Mouse (Mus musculus) left cerebral cortex, postnatal 4 days (tissue): ENCODE measurements at regions not wholly inside any gene's neighbourhood (a gene's known extent, or its start where the extent isn't known, plus 50 kb on each side); places are given as distances from the start of the nearest gene placed in this dataset.
A peak's percentile ranks its signal among the peaks of the same experiment; 100 is the strongest.
"Not testable (repeated sequence)": the region's sequence is repeated elsewhere in the genome, so short reads cannot be mapped to it uniquely, and the experiment has no call there.

Source experiments
- DNase-seq: peaks from one replicate; pipeline ENCODE4 v3.0.0-alpha.2; 2022
- intact Hi-C: fragments of 180-260 bp; cut with DNase I; formaldehyde crosslinking; loops from one replicate; pipeline ENCODE4 v1.15.1; 2025

DNA sequence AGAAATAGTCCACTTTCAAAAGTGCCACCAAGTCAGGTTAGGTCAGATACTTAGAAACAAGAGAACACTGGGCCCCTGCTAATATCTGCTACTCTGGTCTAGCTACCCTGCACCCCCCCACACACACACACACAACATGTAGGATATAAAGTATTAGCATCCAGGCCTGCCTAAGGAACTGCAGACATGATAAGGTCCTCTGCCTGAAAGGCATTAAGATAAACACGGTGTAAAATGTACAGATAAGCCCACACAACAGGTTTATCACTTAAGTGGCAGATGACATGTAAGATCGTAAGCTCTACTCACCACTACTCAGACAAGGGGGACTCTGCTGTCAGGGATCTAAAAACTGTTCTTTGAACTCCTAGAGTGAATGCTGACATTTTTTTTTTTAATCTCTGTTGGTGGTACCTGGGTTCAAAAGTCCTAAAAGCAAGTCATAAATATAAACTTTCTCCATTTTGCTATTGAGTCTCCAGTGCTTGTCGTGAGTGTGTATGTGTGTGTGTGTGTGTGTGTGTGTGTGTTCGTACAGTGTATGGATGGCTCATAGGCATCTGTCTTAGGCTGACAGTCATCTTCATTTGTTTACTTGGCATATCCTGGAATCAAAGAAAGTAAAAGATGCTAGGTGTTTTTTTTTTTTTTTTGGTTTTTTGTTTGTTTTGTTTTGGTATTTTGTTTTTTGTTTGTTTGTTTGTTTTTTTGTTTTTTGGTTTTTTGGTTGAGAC, 52.2 kb downstream of the Gm9817 start:
- DNase-seq: no peak
- intact Hi-C loops: no loop called here

DNA sequence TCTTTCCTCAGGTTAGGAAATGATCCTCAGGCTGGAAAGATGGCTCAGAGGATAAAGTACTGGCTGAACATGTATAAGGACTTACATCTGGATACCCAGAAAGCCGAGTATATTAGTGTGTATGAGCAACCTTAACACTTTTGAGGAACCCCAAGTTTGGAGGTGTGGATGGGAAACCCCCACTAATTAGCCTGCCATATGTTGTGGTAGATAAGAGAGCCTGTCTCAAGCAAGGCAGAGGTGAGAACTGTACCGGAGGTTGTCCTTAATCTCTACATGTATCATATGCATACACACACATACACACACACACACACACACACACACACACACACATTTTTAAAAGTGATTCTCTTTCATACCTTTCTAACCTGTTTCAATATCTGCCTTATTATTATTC, 62.1 kb downstream of the Gm9817 start:
- intact Hi-C loops: no loop called here
- DNase-seq: no peak

DNA sequence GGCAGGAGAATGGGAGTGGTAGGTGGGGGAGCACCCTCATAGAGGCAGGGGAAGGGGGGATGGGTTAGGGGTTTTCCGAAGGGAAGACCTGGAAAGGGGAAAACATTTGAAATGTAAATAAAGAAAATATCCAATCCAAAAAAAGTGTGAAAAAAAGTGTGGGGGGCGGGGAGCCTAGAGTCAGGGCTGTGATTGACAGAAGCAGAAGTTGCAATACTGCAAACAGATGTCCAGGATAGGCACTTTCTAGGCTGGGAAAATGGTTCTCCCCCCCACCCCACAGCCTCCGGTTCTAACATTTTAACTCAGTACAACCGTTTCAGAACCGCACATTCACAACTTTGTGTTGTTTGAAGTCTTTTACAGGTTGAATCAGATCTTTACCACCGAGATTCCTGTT, 66.6 kb downstream of the Gm9817 start:
- no peak for DNase-seq
- intact Hi-C loops: no loop called here

DNA sequence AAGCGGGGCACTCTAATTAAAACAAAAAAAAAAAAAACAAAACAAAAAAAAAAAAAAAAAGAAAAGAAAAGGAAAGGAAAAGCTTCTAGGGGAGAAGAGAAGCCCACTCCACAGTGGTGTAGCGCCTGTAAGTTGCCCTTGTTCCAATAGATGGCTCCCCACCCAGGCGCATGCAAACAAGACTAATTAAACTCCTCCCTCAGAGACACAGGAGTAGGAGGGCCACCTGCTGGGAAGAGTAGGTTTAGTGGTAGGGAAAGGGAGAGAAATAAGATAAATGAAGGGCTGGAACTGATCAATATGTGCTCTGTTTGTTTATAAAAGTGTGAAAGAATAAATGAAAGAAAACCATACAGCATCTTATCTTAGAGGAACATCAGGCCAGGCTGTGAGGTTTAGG, 77.7 kb downstream of the Gm9817 start:
- peak; percentile 3 for DNase-seq

DNA sequence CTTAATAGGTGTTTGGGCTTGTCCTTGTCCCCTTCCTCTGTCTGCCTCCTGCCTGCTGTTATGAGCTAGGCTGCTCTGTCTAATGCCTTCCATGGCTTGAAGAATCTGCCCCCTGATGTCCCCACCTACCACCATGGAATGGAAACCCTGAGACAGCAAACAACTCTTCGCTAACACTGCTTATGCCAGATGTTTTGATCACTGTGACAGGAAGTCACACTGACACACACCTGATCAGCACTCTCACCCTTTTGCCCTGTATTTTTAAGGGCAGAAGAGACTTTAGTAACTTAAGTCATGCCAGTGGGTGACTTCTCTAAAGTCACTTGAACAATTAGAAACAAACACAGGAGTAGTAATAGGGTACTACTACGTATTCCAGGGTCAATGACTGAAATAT, 78.5 kb downstream of the Gm9817 start:
- intact Hi-C loops: loop anchor here (5.0 kb wide), 1 partner anchor 125 kb away; no protein-coding TSS in a partner anchor
- DNase-seq: no peak

More for the DNA sequence above, 77.7 kb downstream of the Gm9817 start:
- intact Hi-C loops: loop anchor here (5.0 kb wide), 1 partner anchor 124 kb away; no protein-coding TSS in a partner anchor

DNA sequence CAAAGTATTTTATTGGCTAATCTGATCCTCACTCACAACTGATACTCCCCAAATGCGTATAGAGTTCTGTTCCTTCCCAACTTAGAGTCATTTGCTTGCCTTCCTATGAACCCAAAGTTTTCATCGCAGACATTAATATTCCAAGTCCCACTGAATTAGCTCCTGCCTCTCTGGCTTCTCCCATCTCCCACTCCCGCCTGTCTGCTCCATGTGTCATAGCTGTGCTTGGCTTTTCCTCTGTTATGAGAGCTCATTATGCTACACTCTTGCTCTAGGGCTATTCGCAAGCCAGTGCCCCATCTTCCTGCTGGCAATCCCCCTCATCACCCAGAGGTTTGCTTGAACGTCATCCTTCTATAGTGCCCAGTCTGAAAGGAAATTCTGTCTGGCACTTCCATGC, 81.8 kb downstream of the Gm9817 start:
- no peak for DNase-seq
- intact Hi-C loops: no loop called here

DNA sequence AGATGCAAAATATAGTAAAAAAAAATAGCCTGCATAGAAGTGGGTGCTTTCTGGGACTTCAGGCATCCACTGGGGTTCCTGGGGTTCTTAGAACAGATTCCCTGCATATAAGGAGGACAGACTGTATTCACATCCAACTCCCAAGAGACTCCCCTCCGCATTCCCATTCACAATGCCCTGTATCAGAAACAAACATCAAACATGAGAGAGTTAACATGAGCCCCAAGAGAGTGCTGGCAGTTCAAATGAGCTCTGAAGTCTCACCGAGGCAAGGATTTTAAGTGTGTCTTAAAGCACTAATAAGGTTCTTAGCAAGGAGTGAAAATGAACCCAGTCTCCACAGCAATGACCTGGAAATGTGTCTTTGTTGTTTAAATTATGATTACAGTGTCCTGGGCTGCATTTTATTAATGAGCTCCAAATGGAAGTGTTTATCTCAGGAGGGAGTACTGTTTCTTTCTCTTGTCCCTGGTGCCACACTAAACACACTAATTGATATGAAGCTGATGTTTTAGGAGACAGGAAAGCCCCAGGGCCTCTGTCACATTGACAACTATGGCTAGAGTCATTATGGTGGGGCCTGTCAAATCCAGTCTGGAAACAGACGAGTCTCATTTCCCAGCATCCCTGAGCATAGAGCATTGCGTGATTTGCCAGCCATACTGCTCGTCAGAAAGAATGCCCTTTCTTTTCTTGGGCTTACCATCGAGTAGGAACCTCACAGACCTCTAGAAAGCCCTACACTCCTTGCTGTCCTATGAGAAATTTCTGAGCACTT, 85.7 kb downstream of the Gm9817 start:
- intact Hi-C loops: no loop called here
- DNase-seq: no peak

DNA sequence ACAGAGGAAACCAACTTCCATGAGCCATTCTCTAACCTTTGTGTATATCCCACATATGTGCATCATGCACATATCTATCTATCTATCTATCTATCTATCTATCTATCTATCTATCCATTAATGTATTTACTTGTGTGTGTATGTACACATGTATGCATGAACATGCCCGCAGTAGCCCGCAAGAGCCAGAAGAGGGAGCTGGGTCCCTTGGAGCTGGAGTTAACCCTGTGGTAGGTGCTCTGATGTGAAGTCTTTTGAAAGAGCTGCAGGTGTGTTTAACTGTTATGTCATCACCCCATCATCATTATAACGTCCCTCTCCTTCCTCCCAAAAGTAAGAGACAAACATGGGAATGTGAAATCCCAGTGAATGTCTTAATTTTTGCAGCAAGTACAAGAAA, 86.7 kb downstream of the Gm9817 start:
- intact Hi-C loops: no loop called here
- DNase-seq: peak; percentile 7

DNA sequence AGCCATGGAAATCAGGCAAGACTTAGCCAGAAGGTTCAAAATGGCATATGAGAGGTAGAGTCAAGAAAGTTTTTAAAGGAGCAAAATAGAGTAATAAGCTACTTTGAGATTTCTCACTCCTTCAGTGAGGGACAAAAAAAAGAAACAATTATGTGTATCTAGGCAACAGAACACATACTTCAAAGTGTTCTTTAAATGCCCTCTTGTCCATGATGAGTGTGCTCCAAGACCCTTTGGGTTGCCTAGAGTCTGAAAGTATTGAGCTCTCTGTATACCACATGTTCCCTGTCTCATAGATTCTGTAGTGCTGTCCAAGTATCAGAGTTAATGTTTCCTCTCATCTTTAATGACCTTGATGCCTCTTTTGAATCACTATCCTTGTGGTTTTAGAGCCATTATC, 91.2 kb downstream of the Gm9817 start:
- intact Hi-C loops: no loop called here
- DNase-seq: no peak

DNA sequence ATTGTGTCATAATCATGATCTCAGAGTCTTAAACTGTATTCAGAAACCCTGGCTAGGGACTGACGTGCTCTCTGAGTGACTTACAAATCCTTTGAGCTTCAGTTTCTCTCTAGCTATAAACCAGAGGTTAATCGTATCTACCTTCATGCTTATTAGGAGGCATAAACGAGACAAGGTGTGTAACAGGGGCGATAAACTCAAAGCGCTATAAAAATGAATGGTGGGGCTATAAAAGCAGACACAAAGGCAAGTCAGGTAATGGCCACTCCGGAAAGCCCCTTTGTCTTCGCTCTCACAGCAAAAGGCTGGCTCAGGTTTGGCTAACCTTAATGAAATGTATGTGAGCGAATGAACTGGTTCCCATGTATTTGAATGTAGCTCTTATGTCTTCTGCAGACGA, 94.6 kb downstream of the Gm9817 start:
- intact Hi-C loops: no loop called here
- DNase-seq: no peak

DNA sequence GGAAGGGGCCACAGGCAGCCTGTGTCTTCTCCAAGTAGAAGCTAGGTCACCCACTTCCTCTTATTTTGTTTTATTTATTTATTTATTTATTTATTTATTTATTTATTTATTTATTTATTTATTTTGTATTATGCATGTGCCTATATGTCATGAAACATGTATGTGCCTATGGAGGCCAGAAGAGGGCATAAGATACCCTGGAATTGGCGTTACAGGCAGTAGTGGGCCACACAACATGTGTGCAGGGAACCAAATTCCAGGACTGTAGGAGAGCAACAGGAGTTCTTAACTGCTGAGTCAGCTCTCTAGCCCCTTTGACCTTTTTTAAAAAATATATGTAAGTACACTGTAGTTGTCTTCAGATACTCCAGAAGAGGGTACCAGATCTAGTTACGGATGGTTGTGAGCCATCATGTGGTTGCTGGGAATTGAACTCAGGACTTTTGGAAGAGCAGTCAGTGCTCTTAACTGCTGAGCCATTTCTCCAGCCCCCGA, 97.3 kb downstream of the Gm9817 start:
- DNase-seq, intact Hi-C loops: not testable (repeated sequence)

DNA sequence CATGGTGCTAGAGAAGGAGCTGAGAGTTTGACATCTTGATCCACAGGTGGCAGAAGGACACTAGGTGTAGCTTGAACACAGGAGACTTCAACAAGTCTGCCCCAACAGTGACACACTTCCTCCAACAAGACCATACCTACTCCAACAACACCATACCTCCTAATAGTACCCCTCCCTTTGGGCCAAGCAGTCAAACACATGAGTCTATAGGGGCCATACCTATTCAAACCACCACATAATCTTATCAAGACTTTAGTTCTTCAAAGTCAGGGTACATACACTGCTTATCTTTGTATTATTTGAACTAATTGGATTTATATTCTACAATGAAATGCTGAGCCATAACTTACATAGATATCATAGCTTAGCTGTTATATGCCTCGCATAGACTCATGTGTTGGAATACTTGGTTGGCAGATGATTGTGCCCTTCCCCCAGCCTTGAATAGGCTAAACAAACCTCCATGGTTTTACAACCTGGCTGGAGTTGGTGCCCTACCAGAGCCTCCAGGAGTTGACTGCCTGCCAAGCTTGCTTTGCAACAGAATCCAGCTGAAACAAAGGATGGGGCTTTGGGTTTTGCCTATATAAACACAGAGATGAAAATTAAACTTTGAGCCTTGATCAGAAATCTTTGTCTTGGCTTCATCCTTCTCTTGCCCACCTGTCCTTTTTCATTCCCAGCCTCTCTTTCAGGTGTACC, 103.2 kb downstream of the Gm9817 start:
- no peak for DNase-seq
- intact Hi-C loops: no loop called here

DNA sequence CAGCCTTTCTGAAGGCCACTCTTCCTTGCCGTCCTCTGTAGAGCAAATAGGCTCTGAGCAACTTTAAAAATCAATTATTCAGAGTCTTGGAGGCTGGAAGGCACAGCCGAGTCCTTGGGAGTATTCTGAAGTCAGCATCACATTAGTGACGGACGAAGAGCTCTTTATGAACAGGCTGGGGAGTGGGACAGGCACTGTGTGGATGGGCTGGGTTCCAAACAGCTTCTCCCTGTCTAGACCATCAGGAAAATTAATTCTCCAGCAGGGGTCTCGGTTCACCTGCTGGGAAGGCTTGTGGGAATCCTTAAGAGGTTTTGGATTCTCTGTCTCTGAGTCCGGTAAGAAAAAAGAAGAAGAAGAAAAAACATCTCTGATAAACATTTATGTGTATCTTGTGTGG, 110.9 kb downstream of the Gm9817 start:
- DNase-seq: peak; percentile 64

DNA sequence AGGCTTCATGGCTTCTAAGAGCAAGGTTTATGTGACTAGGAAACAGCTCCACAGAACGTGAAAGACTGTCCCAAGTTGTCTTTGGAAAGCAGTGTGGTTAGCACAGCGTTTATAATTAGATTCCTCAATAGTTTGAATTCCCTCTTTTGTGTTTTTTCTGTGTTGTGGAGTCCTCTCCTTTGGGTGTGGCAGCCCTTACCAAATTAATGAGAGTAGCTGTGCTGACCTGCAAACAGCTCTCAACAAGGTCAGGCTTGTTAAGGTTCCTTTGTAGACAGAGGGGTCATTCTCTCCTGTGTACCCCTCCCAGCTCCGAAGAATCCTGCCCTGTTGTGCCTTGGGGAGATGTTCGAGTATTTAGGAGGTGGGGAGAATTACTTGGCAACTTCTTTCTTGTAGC, 111.7 kb downstream of the Gm9817 start:
- DNase-seq: no peak
- intact Hi-C loops: no loop called here

More for the DNA sequence above, 110.9 kb downstream of the Gm9817 start:
- intact Hi-C loops: no loop called here

DNA sequence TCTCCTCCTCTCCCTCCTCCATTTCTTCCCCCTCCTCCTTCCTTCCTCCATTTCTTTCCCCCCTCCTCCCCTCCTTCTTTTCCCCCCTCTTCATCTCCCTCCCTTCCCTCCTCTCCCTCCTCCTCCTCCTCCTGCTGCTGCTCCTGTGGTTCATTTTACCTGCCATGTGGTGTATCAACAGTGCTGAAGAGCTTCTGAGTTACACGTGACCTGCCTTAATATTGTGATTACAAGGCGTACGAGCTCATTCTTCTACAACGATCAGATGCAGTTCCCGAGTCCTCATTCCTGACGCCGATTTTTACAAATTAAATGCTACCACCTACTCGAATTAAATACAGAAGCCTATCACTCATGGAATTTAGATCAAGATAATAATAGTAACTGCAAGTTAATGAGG, 113.6 kb downstream of the Gm9817 start:
- intact Hi-C loops: no loop called here
- no peak for DNase-seq

DNA sequence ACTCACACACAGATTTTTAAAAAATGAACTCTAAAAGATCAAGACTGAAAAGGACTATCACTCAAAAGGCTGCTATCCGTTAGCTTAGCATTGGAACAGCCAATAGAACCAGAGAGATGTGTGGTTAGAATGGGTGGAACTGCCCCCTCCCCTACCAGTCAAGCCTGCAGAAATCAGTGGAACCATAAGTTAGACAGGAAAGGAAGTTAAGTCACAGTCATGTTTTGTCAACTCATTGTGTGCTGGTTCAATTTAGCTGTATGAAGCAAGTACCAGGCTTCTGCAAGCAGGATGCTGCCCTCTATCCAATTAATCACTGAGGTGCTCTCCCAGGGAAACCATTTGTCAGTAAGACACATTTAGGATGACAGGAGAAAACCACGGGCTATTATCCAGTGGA, 117.1 kb downstream of the Gm9817 start:
- no peak for DNase-seq
- intact Hi-C loops: no loop called here

DNA sequence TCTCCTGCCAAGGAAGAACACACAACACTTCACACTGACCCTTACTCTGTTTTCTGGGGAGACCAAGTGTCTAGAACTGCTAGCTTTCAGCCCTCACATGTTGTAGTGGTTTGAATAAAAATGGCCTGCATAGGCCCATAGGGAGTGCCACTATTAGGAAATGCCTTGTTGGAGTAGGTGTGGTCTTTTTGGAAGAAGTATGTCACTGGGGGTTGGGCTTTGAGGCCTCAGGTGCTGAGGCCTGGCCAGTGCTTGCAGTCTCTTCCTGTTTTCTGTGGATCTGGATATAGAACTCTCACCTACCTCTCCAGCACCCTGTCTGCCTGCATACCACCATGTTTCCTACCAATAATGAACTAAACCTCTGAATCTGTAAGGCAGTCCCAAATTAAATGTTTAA, 117.9 kb downstream of the Gm9817 start:
- intact Hi-C loops: no loop called here

DNA sequence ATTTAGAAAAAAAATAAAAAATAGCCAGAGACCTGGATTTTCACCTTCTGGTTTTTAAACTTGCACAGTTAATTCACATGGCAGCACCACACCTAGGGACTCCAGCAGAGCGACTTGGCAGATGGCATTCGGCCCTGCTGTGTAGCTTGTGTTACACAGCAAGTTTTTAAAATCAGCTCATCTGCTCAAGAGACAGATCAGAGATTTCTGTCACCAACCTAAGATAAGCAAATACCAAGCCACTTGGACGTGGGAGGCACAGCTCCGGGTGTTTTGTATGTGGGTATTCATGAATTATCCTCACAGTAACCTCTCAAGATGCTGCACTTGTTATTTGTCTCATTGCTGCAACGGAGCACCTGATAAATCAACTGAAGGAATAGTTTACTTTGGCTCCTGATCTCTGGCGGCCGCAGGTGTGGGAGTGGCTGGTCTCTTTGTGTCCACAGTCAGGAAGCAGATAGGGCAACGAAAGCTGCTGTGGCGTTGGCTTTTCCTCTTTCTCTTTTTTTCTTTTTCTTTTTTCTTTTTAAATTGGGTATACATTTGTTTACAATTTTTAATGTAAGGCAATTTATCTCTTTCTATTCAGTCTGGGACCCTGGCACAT, 122.1 kb downstream of the Gm9817 start:
- intact Hi-C loops: no loop called here
- no peak for DNase-seq

More for the DNA sequence above, 117.9 kb downstream of the Gm9817 start:
- DNase-seq: no peak

DNA sequence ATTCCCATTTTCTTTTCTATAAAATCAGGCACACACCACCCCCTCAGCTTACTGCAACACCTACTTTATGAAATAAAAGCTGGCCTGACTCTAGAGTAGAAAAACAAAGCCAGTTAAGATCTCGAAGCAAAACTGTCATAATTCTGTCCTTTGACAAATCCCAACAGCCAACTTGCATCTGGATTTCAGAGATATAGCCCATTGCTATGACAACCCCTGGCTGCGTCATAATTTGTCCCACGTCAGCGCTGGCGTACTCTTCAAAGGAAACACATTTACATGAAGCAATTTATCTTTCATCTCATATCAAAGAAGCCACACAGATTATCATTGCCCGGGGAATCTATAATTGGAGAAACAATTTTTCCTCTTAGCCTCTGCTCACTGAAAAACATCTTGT, 126.4 kb downstream of the Gm9817 start:
- intact Hi-C loops: no loop called here
- no peak for DNase-seq

DNA sequence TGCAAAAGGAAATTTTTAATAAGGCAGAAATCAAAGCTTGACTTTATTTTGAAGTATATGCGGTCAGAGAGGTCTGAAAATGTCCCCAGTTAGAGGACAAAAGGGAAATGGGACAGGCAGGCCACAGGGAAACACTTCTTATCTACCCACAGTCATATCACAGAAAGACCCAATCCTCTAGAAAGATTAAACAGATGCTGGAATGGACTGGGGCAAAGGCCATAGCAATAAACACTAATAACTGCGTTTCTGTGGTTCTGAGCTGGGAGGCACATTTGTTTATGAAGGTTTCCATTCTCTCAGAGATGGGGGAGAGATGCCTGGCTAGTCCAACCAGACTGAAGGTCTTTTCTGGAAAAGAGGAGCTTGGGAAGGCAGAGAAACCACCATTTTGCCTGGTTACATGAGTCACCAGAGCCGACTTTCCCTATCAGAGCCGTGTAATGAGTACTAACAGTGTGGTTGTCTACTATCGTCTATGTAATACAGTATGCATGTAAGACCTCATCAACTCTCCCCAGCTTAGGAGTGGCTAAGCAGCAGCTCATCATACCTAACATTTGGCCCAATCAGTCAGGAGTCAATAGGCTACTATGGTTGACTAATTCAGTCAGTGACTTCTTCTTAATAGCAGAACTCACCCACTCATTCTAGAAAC, 130.2 kb downstream of the Gm9817 start:
- no peak for DNase-seq
- intact Hi-C loops: no loop called here
